Comparison of ENCODE assay signal across 7 mouse cellular contexts in genomic region chr11:113683957-113684706, GRCm38 (mm10). TPM values are rescaled to one million over a fixed set of nuclear protein-coding genes. Genes with fewer than 3 reads are reported as not detected.
DNase-seq lines count a peak whose midpoint lies in the region; ATAC-seq lines count a peak whose summit lies in the region.

Gene Fam104a, minus strand, starts transcription at chr11:113684155.
Gene D11Wsu47e, plus strand, starts transcription at chr11:113684412.

- H3K27me3 ChIP-seq in intestine, embryonic 15.5 days (replicated peaks): no peaks in the 10 kb centered on the region
- no peaks in the 10 kb centered on the region for H3K27me3 ChIP-seq in midbrain, embryonic 10.5 days (ENCODE audit: low read depth, poor library complexity, severe bottlenecking)

- WGBS in intestine, embryonic 15.5 days: under 1% methylated on average over 73 of the region's 73 CpGs
- WGBS in midbrain, embryonic 10.5 days: under 1% methylated on average over 73 of the region's 73 CpGs

- no peaks in the 10 kb centered on the region for H3K9me3 ChIP-seq in intestine, embryonic 15.5 days
- H3K9me3 ChIP-seq in midbrain, embryonic 10.5 days (replicated peaks): no peaks in the 10 kb centered on the region

- peak within 1 kb of the TSS; percentile 87 for H3K9ac ChIP-seq in intestine, embryonic 15.5 days

- H3K4me3 ChIP-seq in intestine, embryonic 15.5 days (replicated peaks): peak within 1 kb of the TSS; percentile 97
- peak within 1 kb of the TSS; percentile 93 for H3K4me3 ChIP-seq in midbrain, embryonic 10.5 days

- peak; percentile 91 to 96 for DNase-seq in adrenal gland, adult 18-20 months (ENCODE audit: low spot score in 2 of 2)
- DNase-seq in embryo, embryonic 11 days: peak; percentile 98
- peak; percentile 94 for DNase-seq in gastrocnemius, postnatal 36 days
- DNase-seq in left cerebral cortex, postnatal 25 days (ENCODE audit: low spot score in 2 of 2): peak; percentile 95 to 97
- DNase-seq in midbrain, embryonic 10.5 days (ENCODE audit: low spot score): peak; percentile 97
- DNase-seq in right cerebral cortex, postnatal 4 days: peak; percentile 94

- H3K4me1 ChIP-seq in intestine, embryonic 15.5 days (replicated peaks): 0 out of 2 replicates have a peak, but pooled peaks cover 16% of the 10 kb centered on the region
- H3K4me1 ChIP-seq in midbrain, embryonic 10.5 days: peaks cover 52% of the 10 kb centered on the region

- H3K27ac ChIP-seq in intestine, embryonic 15.5 days: peak within 1 kb of the TSS; percentile 94
- peak within 1 kb of the TSS; percentile 96 for H3K27ac ChIP-seq in midbrain, embryonic 10.5 days (replicated peaks)

- peaks cover 8% of the 10 kb centered on the region for H3K36me3 ChIP-seq in intestine, embryonic 15.5 days
- peaks cover 17% of the 10 kb centered on the region for H3K36me3 ChIP-seq in midbrain, embryonic 10.5 days

- peak; percentile 96 for ATAC-seq in intestine, embryonic 15.5 days

- intact Hi-C loops in gastrocnemius, postnatal 36 days (cut with DNase I): loop anchor here (5.0 kb wide), 1 partner anchor 37 kb away; the partner anchor contains the start of gene Cog1
- intact Hi-C loops in left cerebral cortex, postnatal 25 days (cut with DNase I): loop anchor here (2.0 kb wide), 1 partner anchor 35 kb away; the partner anchor contains the start of gene Cog1

- H3K4me2 ChIP-seq in intestine, embryonic 15.5 days (replicated peaks): peak within 1 kb of the TSS; percentile 77

RNA-seq across cellular contexts. Expression of gene Fam104a, which starts in this region (rescaled TPM):
- 10 to 100 TPM; 32.9 to 36.0 TPM for total RNA-seq in adrenal gland, adult 18-20 months (2021)
- 10 to 100 TPM; 26.7 to 27.6 TPM for total RNA-seq in gastrocnemius, postnatal 36 days (2021)
- polyA plus RNA-seq in intestine, embryonic 15.5 days (2015; fragmentation: Nextera tagmentation; extraction: Ambion mirVana): 42.6 and 46.0 TPM in 2 replicates
- 10 to 100 TPM; 27.9 to 28.2 TPM for total RNA-seq in left cerebral cortex, postnatal 25 days (2021)
- polyA plus RNA-seq in midbrain, embryonic 10.5 days (2016; fragmentation: Nextera tagmentation; extraction: Ambion mirVana): 60.5 and 60.9 TPM in 2 replicates

RNA-seq across cellular contexts. Expression of gene D11Wsu47e, which starts in this region (rescaled TPM):
- total RNA-seq in adrenal gland, adult 18-20 months (2021): 10 to 100 TPM; 14.3 to 17.1 TPM
- 1 to 10 TPM; 3.4 to 3.8 TPM for total RNA-seq in gastrocnemius, postnatal 36 days (2021)
- polyA plus RNA-seq in intestine, embryonic 15.5 days (2015; fragmentation: Nextera tagmentation; extraction: Ambion mirVana): 14.6 and 17.8 TPM in 2 replicates
- total RNA-seq in left cerebral cortex, postnatal 25 days (2021): 10 to 100 TPM; 12.6 to 13.5 TPM
- polyA plus RNA-seq in midbrain, embryonic 10.5 days (2016; fragmentation: Nextera tagmentation; extraction: Ambion mirVana): 25.0 and 26.4 TPM in 2 replicates

Comparison
In these comparisons a context has a peak if more than half of its experiments do, and no peak if none do; other contexts are left out.
1. Peak in every context shown above with its lines: DNase-seq, ATAC-seq, H3K4me3 ChIP-seq and H3K27ac ChIP-seq.